Mouse (Mus musculus) C3H10T1/2 (cell line): ENCODE data around the gene Tmem106a. TPM values are rescaled to one million over a fixed set of nuclear protein-coding genes. Genes with fewer than 3 reads are reported as not detected.

Experiments
- polyA plus RNA-seq, 2 experiments: library from polyadenylated mRNA; unstranded; fragments of >200 nt; fragmentation: generic; extraction: Trizol; gene quantifications; one replicate each; pipeline ENCODE4 v1.2.1; 2012; ENCODE audit warnings: missing spikeins in 2 of 2

The Tmem106a gene
- 10 to 100 TPM in 1 of 2 experiments, 1 to 10 TPM in 1; 4.5 to 21.6 TPM for polyA plus RNA-seq

GRCm38 (mm10) chr11:101582054-101583035 lies at the start of gene Tmem106a:
Tmem106a (plus strand) TSS chr11:101582242.

GRCm38 (mm10) chr11:101551751-101552475 lies 30.1 kb upstream of the Tmem106a start, which contains the start of the genes Brca1 and Nbr1:
Brca1 (minus strand) TSS chr11:101551955.
Nbr1 (plus strand) TSS chr11:101552149.

GRCm38 (mm10) chr11:101599156-101599555 lies 17.1 kb downstream of the Tmem106a start, which contains the start of gene Gm11634:
Gm11634 (minus strand) TSS chr11:101599256.

GRCm38 (mm10) chr11:101626995-101627856 lies 45.2 kb downstream of the Tmem106a start, which contains the start of gene Rdm1:
Rdm1 (plus strand) TSS chr11:101627195.

Other genes starting within 250 kb of the Tmem106a start
- gene G6pc, start 214.7 kb upstream of the Tmem106a start, polyA plus RNA-seq = not detected
- 100 to 1,000 TPM in 1 of 2 experiments, 10 to 100 TPM in 1; 55.6 to 118 TPM for gene Aarsd1, start 164.6 kb upstream of the Tmem106a start, polyA plus RNA-seq
- gene Gm27029, start 157.4 kb upstream of the Tmem106a start, polyA plus RNA-seq = 10 to 100 TPM in 1 of 2 experiments, 1 to 10 TPM in 1; 6.0 to 10.4 TPM
- gene Rundc1, start 157.2 kb upstream of the Tmem106a start, polyA plus RNA-seq = 10 to 100 TPM in 1 of 2 experiments, 1 to 10 TPM in 1; 7.1 to 24.8 TPM
- 10 to 100 TPM in 1 of 2 experiments, 1 to 10 TPM in 1; 8.2 to 25.9 TPM for gene Ptges3l, start 156.9 kb upstream of the Tmem106a start, polyA plus RNA-seq
- 1,000 to 10,000 TPM; 3,424 to 4,212 TPM for gene Rpl27, start 139.9 kb upstream of the Tmem106a start, polyA plus RNA-seq
- gene Ifi35, start 133.8 kb upstream of the Tmem106a start, polyA plus RNA-seq = 10 to 100 TPM; 38.1 to 78.1 TPM
- 10 to 100 TPM; 41.4 to 62.3 TPM for gene Rnd2, start 117.2 kb upstream of the Tmem106a start, polyA plus RNA-seq
- 100 to 1,000 TPM; 270 to 433 TPM for gene Vat1, start 116.0 kb upstream of the Tmem106a start, polyA plus RNA-seq
- 1 to 10 TPM in 1 of 2 experiments, under 1 TPM in 1; 0.53 to 2.7 TPM for gene Brca1, start 30.3 kb upstream of the Tmem106a start, polyA plus RNA-seq
- gene Nbr1, start 30.1 kb upstream of the Tmem106a start, polyA plus RNA-seq = 10 to 100 TPM in 1 of 2 experiments, 1 to 10 TPM in 1; 3.3 to 49.8 TPM
- gene Gm11634, start 17.0 kb downstream of the Tmem106a start, polyA plus RNA-seq = not detected
- 10 to 100 TPM; 25.2 to 58.0 TPM for gene Rdm1, start 45.0 kb downstream of the Tmem106a start, polyA plus RNA-seq
- gene Arl4d, start 83.3 kb downstream of the Tmem106a start, polyA plus RNA-seq = 1 to 10 TPM; 1.4 to 1.5 TPM
- 10 to 100 TPM in 1 of 2 experiments, 1 to 10 TPM in 1; 8.0 to 23.3 TPM for gene Dhx8, start 150.7 kb downstream of the Tmem106a start, polyA plus RNA-seq
- 100 to 1,000 TPM in 1 of 2 experiments, 1 to 10 TPM in 1; 7.3 to 119 TPM for gene Etv4, start 203.1 kb downstream of the Tmem106a start, polyA plus RNA-seq